Mouse (Mus musculus) small intestine, adult 2 months (tissue): ENCODE measurements around the gene Adgrg1.

Experiments
- CTCF ChIP-seq: fragments of 200-500 bp; IDR thresholded peaks from 2 replicates; pipeline ENCODE4 v1.5.1; 2012; ENCODE audit warnings: low read depth, mild to moderate bottlenecking, control low read depth, inconsistent platforms, low read length, moderate library complexity, mixed read lengths; ENCODE audit not compliant: insufficient replicate concordance, insufficient read length; ENCODE audit errors: extremely low read depth
- POLR2A ChIP-seq: fragments of 200-500 bp; IDR thresholded peaks from 2 replicates; pipeline ENCODE4 v1.6.1; 2012; ENCODE audit warnings: low read depth, mild to moderate bottlenecking, control low read depth, inconsistent platforms, low read length, moderate library complexity

DNA sequence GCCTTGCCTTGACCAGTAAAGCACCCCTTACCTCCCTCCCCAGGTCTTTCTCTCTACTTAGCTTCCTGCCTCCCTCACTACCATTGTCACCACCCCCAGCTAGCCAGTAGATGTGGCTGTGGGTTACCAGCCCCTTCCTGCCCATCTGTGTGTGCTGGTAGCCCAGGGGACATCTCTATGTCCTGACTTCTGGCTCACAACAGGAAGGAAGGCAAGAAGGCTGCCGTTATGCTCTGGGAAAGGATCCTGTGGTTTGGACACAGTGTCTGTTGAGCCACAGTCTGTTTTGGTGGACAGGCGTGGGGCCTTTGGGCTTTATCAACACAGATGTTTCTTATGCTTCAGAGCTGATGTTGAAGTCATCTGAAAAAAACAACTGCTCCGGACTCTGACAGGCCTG lies 72.4 kb downstream of the Adgrg1 start:
- TF ChIP-seq POLR2A (no peak), CTCF (no peak)
